Mouse (Mus musculus) liver, adult 2 months (tissue): ENCODE measurements around the gene Lama5.

ENCODE experiments used
- CTCF ChIP-seq: fragments of 200-500 bp; IDR thresholded peaks from 2 replicates; pipeline ENCODE4 v1.5.1; 2011; ENCODE audit warnings: low read depth, low read length, control low read depth
- POLR2A ChIP-seq: fragments of 200-500 bp; IDR thresholded peaks from 2 replicates; pipeline ENCODE4 v1.6.1; 2011; ENCODE audit warnings: low read length, control low read depth; ENCODE audit not compliant: insufficient read depth; ENCODE audit errors: extremely low read depth

DNA sequence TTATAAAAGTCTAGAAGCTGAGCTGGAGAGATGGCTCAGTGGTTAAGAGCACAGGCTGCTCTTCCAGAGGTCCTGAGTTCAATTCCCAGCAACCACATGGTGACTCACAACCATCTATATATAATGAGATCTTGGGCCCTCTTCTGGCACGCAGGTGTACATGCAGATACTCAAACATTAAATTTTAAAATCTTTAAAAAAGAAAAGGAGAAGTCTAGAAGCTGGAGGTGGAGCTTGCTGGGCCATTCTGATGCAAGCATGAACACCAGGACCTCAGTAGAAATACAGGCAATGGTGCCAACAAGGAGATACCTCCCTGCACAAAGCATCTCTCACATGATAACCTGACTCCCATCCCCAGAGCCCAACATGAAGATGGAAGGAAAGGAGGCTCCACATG is 16.7 kb downstream of the Lama5 start:
- TF ChIP-seq CTCF = no peak
- TF ChIP-seq POLR2A = no peak
